Mouse (Mus musculus): Measurements from ENCODE around the gene Egflam. TPM values are rescaled to one million over a fixed set of nuclear protein-coding genes. Genes with fewer than 3 reads are reported as not detected.

The Egflam gene
- polyA plus RNA-seq, 1 experiment from 2014 or later: 32.7 TPM

DNA sequence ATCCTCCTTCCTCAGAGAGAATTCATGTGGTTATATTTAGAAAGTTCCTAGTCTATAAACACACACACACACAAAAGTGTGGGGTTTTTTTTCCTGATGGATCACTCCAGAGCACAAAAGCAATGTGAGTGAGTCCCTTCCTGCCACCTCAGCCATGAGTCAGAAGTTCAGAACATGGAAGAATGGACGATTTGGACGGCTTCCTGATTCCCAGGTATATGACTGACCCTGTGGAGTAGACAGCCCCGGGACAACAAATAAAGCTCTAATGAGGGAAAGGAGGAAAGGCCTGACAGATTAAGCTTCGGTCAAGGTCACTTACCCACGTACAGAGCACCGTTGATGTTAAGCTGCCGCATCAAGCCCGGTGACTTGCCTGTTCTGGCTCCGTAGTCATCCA lies 190.0 kb downstream of the Egflam start:
- H3K27ac ChIP-seq (ENCODE audit: low read length): no peak overlapping the region
- H3K27me3 ChIP-seq (ENCODE audit: control insufficient read depth, insufficient read depth, low read depth, low read length): no peaks in the 10 kb centered on the region
- no peaks in the 10 kb centered on the region for H3K36me3 ChIP-seq (ENCODE audit: control insufficient read depth, insufficient read depth, low read length)
- H3K9me3 ChIP-seq (ENCODE audit: control insufficient read depth, low read length): no peaks in the 10 kb centered on the region
- H3K4me2 ChIP-seq (ENCODE audit: low read depth, low read length): no peak overlapping the region
- WGBS: 65% methylated on average over 9 of the region's 9 CpGs
- H3K4me1 ChIP-seq (replicated peaks; ENCODE audit: control insufficient read depth, insufficient read depth, low read length): peaks cover 18% of the 10 kb centered on the region
- ATAC-seq (ENCODE audit: low read depth): no peak
- no peak overlapping the region for H3K4me3 ChIP-seq (ENCODE audit: low read length)
- H3K9ac ChIP-seq (ENCODE audit: low read length): no peak overlapping the region

GRCm38 (mm10) chr15:7207292-7207691 lies 190.9 kb downstream of the Egflam start:
- WGBS: 68% methylated on average over 7 of the region's 7 CpGs
- ATAC-seq (ENCODE audit: low read depth): no peak
- H3K4me1 ChIP-seq (replicated peaks; ENCODE audit: control insufficient read depth, insufficient read depth, low read length): peaks cover 21% of the 10 kb centered on the region
- H3K4me3 ChIP-seq (ENCODE audit: low read length): no peak overlapping the region
- H3K27me3 ChIP-seq (ENCODE audit: control insufficient read depth, insufficient read depth, low read depth, low read length): no peaks in the 10 kb centered on the region
- H3K27ac ChIP-seq (ENCODE audit: low read length): no peak overlapping the region
- no peaks in the 10 kb centered on the region for H3K36me3 ChIP-seq (ENCODE audit: control insufficient read depth, insufficient read depth, low read length)
- no peaks in the 10 kb centered on the region for H3K9me3 ChIP-seq (ENCODE audit: control insufficient read depth, low read length)
- H3K4me2 ChIP-seq (ENCODE audit: low read depth, low read length): no peak overlapping the region
- no peak overlapping the region for H3K9ac ChIP-seq (ENCODE audit: low read length)

DNA sequence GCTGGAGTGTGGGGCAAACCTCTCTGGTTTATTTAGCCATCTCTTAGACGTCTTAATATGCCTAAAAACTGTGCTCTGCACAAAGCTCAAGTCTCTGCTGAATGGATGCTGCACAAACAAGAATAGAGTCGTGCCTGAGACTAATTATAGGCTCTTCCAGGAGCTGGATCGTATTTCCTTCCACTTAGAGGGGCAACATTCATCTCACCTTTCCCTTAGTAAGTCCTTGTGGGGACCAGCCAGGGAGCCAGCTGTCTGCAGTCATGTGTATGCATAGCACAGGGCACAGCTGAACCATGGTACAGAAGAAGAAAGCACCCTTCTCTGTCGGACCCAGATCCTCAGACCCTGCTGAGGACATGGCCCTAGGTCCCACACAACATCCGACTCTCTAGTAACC lies 192.1 kb downstream of the Egflam start:
- no peak overlapping the region for H3K4me2 ChIP-seq (ENCODE audit: low read depth, low read length)
- H3K27me3 ChIP-seq (ENCODE audit: control insufficient read depth, insufficient read depth, low read depth, low read length): no peaks in the 10 kb centered on the region
- no peak overlapping the region for H3K4me3 ChIP-seq (ENCODE audit: low read length)
- 26% methylated on average over 5 of the region's 5 CpGs for WGBS
- no peaks in the 10 kb centered on the region for H3K36me3 ChIP-seq (ENCODE audit: control insufficient read depth, insufficient read depth, low read length)
- H3K27ac ChIP-seq (ENCODE audit: low read length): no peak overlapping the region
- ATAC-seq (ENCODE audit: low read depth): no peak
- peaks cover 32% of the 10 kb centered on the region for H3K4me1 ChIP-seq (replicated peaks; ENCODE audit: control insufficient read depth, insufficient read depth, low read length)
- H3K9me3 ChIP-seq (ENCODE audit: control insufficient read depth, low read length): no peaks in the 10 kb centered on the region
- H3K9ac ChIP-seq (ENCODE audit: low read length): no peak overlapping the region

DNA sequence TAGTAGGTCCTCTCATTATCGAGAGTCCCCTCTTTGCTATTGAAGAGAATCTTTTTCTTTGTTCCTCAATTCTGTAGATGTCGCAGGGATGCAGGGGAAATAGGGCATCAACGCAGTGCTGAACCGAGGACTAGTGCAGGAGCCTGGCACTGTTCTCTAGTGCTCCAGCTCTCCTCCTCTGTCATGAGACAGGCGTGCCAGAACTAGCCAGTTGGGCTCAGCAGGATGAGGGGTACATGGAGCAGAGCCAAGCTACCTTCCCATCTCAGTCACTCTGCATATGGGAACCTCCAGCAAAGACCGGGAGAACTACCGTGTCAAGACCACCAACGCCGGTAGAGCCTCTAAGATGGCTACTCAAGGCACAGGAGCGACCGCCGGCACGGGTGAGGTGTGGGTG lies 193.3 kb downstream of the Egflam start:
- no peak for ATAC-seq (ENCODE audit: low read depth)
- H3K9me3 ChIP-seq (ENCODE audit: control insufficient read depth, low read length): no peaks in the 10 kb centered on the region
- no peak overlapping the region for H3K4me3 ChIP-seq (ENCODE audit: low read length)
- H3K36me3 ChIP-seq (ENCODE audit: control insufficient read depth, insufficient read depth, low read length): no peaks in the 10 kb centered on the region
- no peaks in the 10 kb centered on the region for H3K27me3 ChIP-seq (ENCODE audit: control insufficient read depth, insufficient read depth, low read depth, low read length)
- WGBS: 92% methylated on average over 13 of the region's 13 CpGs
- H3K27ac ChIP-seq (ENCODE audit: low read length): no peak overlapping the region
- no peak overlapping the region for H3K4me2 ChIP-seq (ENCODE audit: low read depth, low read length)
- H3K9ac ChIP-seq (ENCODE audit: low read length): no peak overlapping the region
- peaks cover 33% of the 10 kb centered on the region for H3K4me1 ChIP-seq (replicated peaks; ENCODE audit: control insufficient read depth, insufficient read depth, low read length)

DNA sequence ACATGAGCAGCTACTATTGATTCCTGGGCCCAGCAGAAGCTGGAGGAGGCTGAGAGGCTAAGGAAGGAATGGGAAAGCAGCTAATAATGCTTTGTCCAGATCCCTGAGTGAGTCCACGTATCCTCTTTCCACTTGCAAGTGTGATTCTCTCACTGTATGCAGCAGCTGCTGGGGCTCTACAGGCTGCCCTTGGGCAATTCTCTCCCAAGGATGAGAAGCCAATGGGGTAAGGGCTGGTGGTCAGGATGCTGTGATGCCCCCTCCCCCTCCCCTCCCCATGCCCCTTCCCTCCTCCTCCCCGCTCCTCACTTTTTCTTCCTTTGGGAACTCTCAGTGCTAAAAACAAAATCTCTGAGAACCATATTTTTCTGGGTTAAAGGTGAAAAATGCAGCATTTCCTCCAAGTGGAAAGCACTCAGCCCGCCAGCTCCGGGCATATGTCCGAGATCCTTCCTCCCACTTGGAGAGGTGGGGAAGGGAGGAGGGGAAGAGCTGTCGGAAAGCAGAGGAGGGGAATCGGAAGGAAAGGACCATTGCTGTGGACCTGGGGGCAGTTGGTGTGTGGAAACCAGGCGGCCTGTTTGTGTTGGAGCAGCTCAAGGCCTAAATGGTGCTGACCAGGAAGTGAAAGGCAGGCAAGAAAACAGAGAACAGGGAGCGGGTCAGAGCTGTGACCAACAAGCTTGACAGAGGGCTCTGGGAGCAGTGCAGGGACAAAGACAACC lies 194.4 kb downstream of the Egflam start:
- H3K9ac ChIP-seq (ENCODE audit: low read length): peak overlapping the region; percentile 34
- H3K27ac ChIP-seq (ENCODE audit: low read length): peak overlapping the region; percentile 81
- no peak overlapping the region for H3K4me2 ChIP-seq (ENCODE audit: low read depth, low read length)
- peak; percentile 75 for ATAC-seq (ENCODE audit: low read depth)
- H3K27me3 ChIP-seq (ENCODE audit: control insufficient read depth, insufficient read depth, low read depth, low read length): no peaks in the 10 kb centered on the region
- H3K4me3 ChIP-seq (ENCODE audit: low read length): no peak overlapping the region
- H3K4me1 ChIP-seq (replicated peaks; ENCODE audit: control insufficient read depth, insufficient read depth, low read length): peaks cover 36% of the 10 kb centered on the region
- H3K9me3 ChIP-seq (ENCODE audit: control insufficient read depth, low read length): no peaks in the 10 kb centered on the region
- no peaks in the 10 kb centered on the region for H3K36me3 ChIP-seq (ENCODE audit: control insufficient read depth, insufficient read depth, low read length)
- WGBS: 23% methylated on average over 9 of the region's 9 CpGs

- no peak overlapping the region for H3K4me2 ChIP-seq (ENCODE audit: low read depth, low read length)
- no peak overlapping the region; the same call in 1 of the 2 replicates for H3K27ac ChIP-seq (ENCODE audit: low read length)
- H3K9me3 ChIP-seq (ENCODE audit: control insufficient read depth, low read length): no peaks in the 10 kb centered on the region
- H3K4me1 ChIP-seq (replicated peaks; ENCODE audit: control insufficient read depth, insufficient read depth, low read length): peaks cover 37% of the 10 kb centered on the region
- 94% methylated on average over 5 of the region's 5 CpGs for WGBS
- H3K27me3 ChIP-seq (ENCODE audit: control insufficient read depth, insufficient read depth, low read depth, low read length): no peaks in the 10 kb centered on the region
- no peaks in the 10 kb centered on the region for H3K36me3 ChIP-seq (ENCODE audit: control insufficient read depth, insufficient read depth, low read length)
- no peak overlapping the region for H3K4me3 ChIP-seq (ENCODE audit: low read length)
- ATAC-seq (ENCODE audit: low read depth): no peak
- no peak overlapping the region for H3K9ac ChIP-seq (ENCODE audit: low read length)
Observed at GRCm38 (mm10) chr15:7202981-7203380, 195.2 kb downstream of the Egflam start.

- Histone ChIP-seq H3K4me2 (ENCODE audit: low read depth, low read length) (no peak overlapping the region), H3K4me3 (ENCODE audit: low read length) (no peak overlapping the region), H3K4me1 (replicated peaks; ENCODE audit: control insufficient read depth, insufficient read depth, low read length) (peaks cover 37% of the 10 kb centered on the region), H3K9ac (ENCODE audit: low read length) (no peak overlapping the region), H3K36me3 (ENCODE audit: control insufficient read depth, insufficient read depth, low read length) (no peaks in the 10 kb centered on the region), H3K27me3 (ENCODE audit: control insufficient read depth, insufficient read depth, low read depth, low read length) (no peaks in the 10 kb centered on the region), H3K9me3 (ENCODE audit: control insufficient read depth, low read length) (no peaks in the 10 kb centered on the region), H3K27ac (ENCODE audit: low read length) (peak overlapping the region; percentile 63)
- peak; percentile 44 for ATAC-seq (ENCODE audit: low read depth)
- WGBS: 43% methylated on average over 9 of the region's 9 CpGs
Observed at GRCm38 (mm10) chr15:7201421-7202380, 196.5 kb downstream of the Egflam start.

DNA sequence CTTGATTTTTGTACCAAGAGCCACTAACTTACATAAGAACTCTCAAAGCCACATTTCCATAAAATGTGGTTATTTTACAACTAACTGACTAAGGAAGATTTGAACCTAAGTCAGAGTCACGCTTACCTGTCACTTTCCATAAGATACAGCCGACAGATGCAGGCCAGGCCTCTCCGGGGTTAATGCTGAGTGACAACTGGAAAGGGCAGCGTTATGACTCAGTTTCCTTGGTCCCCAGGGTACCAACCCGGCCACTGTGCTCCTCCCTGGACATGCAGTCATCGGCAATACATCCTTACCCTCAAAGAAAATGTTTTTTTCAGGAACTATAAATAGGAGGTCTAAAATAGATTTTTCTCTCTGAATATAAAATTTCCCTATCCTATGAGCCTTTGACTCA lies 197.9 kb downstream of the Egflam start:
- 66% methylated on average over 6 of the region's 6 CpGs for WGBS
- Histone ChIP-seq H3K4me3 (ENCODE audit: low read length) (no peak overlapping the region), H3K9me3 (ENCODE audit: control insufficient read depth, low read length) (no peaks in the 10 kb centered on the region), H3K27ac (ENCODE audit: low read length) (no peak overlapping the region), H3K9ac (ENCODE audit: low read length) (no peak overlapping the region), H3K4me2 (ENCODE audit: low read depth, low read length) (no peak overlapping the region), H3K27me3 (ENCODE audit: control insufficient read depth, insufficient read depth, low read depth, low read length) (no peaks in the 10 kb centered on the region), H3K4me1 (replicated peaks; ENCODE audit: control insufficient read depth, insufficient read depth, low read length) (peaks cover 32% of the 10 kb centered on the region), H3K36me3 (ENCODE audit: control insufficient read depth, insufficient read depth, low read length) (no peaks in the 10 kb centered on the region)
- ATAC-seq (ENCODE audit: low read depth): no peak

GRCm38 (mm10) chr15:7198816-7199215 lies 199.4 kb downstream of the Egflam start:
- Histone ChIP-seq H3K4me2 (ENCODE audit: low read depth, low read length) (no peak overlapping the region), H3K27ac (ENCODE audit: low read length) (no peak overlapping the region), H3K9ac (ENCODE audit: low read length) (no peak overlapping the region), H3K4me1 (replicated peaks; ENCODE audit: control insufficient read depth, insufficient read depth, low read length) (peaks cover 36% of the 10 kb centered on the region), H3K4me3 (ENCODE audit: low read length) (no peak overlapping the region), H3K27me3 (ENCODE audit: control insufficient read depth, insufficient read depth, low read depth, low read length) (no peaks in the 10 kb centered on the region), H3K36me3 (ENCODE audit: control insufficient read depth, insufficient read depth, low read length) (no peaks in the 10 kb centered on the region), H3K9me3 (ENCODE audit: control insufficient read depth, low read length) (no peaks in the 10 kb centered on the region)
- WGBS: 28% methylated on average over 2 of the region's 2 CpGs
- ATAC-seq (ENCODE audit: low read depth): peak; percentile 34
